Mouse (Mus musculus) kidney, embryonic 14.5 days (tissue): ENCODE data around the gene Ddb2. TPM values are rescaled to one million over a fixed set of nuclear protein-coding genes. Genes with fewer than 3 reads are reported as not detected.

Experiments used
- ATAC-seq: fragments of 200-750 bp; cut with Nextera tagmentation; 2 replicates; pipeline ENCODE4 v1.8.0; 2017; ENCODE audit warnings: moderate number of reproducible peaks, mild to moderate bottlenecking, moderate TSS enrichment, moderate library complexity; ENCODE audit not compliant: low FRiP score, low TSS enrichment
- H3K27ac ChIP-seq: fragments of 300-500 bp; sonication (generic); 2 replicates; pipeline ENCODE4 v1.5.1; 2014; ENCODE audit warnings: low read depth, mild to moderate bottlenecking, low read length, moderate library complexity, mixed read lengths
- H3K27me3 ChIP-seq: fragments of 300-500 bp; sonication (generic); 2 replicates; pipeline ENCODE4 v1.6.1; 2014; ENCODE audit warnings: mild to moderate bottlenecking, low read length; ENCODE audit not compliant: control insufficient read depth, insufficient read depth
- H3K36me3 ChIP-seq: fragments of 300-500 bp; sonication (generic); 2 replicates; pipeline ENCODE4 v1.6.1; 2014; ENCODE audit warnings: low read length, mixed read lengths; ENCODE audit not compliant: control insufficient read depth, insufficient read depth
- H3K4me1 ChIP-seq: fragments of 300-500 bp; sonication (generic); 2 replicates; pipeline ENCODE4 v1.6.1; 2014; ENCODE audit warnings: low read length, mixed read lengths; ENCODE audit not compliant: control insufficient read depth, insufficient read depth
- H3K4me2 ChIP-seq: fragments of 300-500 bp; sonication (generic); replicated peaks from 2 replicates; pipeline ENCODE4 v1.6.1; 2014; ENCODE audit warnings: low read depth, mild to moderate bottlenecking, low read length
- H3K4me3 ChIP-seq: fragments of 300-500 bp; sonication (generic); 2 replicates; pipeline ENCODE4 v1.5.1; 2014; ENCODE audit warnings: mild to moderate bottlenecking, low read length
- H3K9ac ChIP-seq: fragments of 300-500 bp; sonication (generic); 2 replicates; pipeline ENCODE4 v1.6.1; 2014; ENCODE audit warnings: low read depth, mild to moderate bottlenecking, low read length, moderate library complexity
- H3K9me3 ChIP-seq: fragments of 300-500 bp; sonication (generic); 2 replicates; pipeline ENCODE4 v1.6.1; 2016; ENCODE audit warnings: low read length; ENCODE audit not compliant: control insufficient read depth
- WGBS: fragments of 180-500 bp; shearing (Covaris S2); extraction: QIAGEN DNeasy Blood & Tissue Kit; methylation state at CpG from one replicate; pipeline ENCODE4 v1.1.7; 2014; 5-methylcytosine and 5-hydroxymethylcytosine counted together
- polyA plus RNA-seq: library from polyadenylated mRNA; unstranded; fragments of >200 nt; fragmentation: Nextera tagmentation; extraction: Ambion mirVana; gene quantifications from 2 replicates; pipeline ENCODE4 v1.2.1, GENCODE M21; 2014

The Ddb2 gene
- polyA plus RNA-seq, result 14.8 and 15.0 TPM in 2 replicates

DNA sequence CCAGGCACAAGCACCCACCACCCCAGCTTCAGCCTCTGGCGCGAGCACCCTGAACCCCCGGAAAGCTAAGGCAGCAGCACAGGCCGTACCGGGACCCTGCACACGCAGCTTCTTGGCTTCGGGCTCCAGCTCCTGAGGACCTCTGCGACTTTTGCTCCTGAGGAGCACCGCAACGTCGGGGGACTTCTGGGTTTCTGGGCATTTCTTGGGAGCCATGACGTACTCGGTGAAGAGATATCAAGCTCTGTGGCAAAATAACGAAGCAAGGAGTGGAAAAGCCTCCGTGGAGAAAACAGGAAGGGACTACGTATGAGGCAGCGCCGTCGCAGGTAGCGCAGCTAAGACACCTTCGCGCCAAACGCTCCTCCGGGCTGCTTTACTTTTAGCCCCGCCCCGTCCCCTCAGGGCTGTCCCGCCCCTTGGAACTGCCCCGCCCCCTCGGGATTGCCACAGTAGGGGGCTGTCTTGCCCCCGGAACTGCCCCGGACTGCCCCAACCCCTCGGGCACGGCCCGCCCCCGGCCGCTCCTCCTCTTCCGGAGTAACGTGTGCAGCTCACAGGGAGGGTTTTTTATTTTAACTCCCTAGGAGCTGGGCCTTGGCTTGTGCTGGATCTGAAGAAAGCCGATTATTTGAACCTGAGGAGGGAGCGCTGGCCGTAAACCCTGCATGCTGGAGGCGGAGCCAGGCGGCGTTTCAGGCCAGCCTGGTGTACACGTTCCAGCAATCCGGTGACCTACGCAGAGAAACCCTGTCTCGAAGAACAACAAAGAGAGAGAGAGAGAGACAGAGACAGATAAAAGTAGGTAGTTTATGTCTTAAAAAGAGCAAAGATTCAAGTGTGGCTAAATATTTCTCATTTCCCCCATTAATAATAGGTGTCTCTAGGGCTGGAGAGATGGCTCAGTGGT, at the start of gene Ddb2:
Gene Ddb2 (minus strand): TSS at position 382 of the 910 bp plus-strand sequence.
- H3K9me3 ChIP-seq, result no peaks in the 10 kb centered on the region
- H3K4me1 ChIP-seq, result 0 out of 2 replicates have a peak, but pooled peaks cover 2% of the 10 kb centered on the region
- H3K9ac ChIP-seq, result peak within 1 kb of the TSS; percentile 69
- peaks cover 8% of the 10 kb centered on the region; the same call in 1 of the 2 replicates for H3K36me3 ChIP-seq
- peak within 1 kb of the TSS; percentile 93 for H3K27ac ChIP-seq
- H3K4me3 ChIP-seq, result peak within 1 kb of the TSS; percentile 71
- no peaks in the 10 kb centered on the region for H3K27me3 ChIP-seq
- peak; percentile 98 for ATAC-seq
- under 1% methylated on average over 48 of the region's 48 CpGs for WGBS
- H3K4me2 ChIP-seq, result peak within 1 kb of the TSS; percentile 90

DNA sequence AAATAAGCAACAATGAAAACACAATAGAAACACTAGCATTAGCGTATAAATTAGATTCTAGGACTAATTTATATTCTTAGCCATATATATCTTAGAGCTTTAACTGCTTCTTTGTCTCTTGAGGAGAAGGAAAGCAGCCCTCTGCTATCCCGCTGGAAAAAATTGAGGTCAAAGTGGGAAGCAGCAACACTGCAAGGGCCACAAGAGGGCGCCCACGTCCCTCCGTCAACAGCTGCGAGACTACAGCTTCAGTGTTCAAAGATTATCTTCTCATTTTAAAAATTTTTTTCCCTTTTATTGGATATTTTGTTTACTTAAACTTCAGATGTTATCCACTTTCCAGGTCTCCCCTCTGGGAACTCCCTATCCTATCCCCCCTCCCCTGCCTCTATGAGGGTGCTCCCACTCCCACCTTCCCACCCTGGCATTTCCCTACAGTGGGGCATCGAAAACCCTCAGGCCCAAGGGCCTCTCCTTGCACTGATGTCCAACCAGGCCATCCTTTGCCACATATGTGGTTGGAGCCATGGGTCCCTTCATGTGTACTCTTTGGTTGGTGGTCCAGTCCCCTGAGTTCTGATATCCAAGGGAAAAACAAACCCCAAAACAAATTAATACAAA, 49.2 kb upstream of the Ddb2 start:
- Histone ChIP-seq H3K4me1 (0 out of 2 replicates have a peak, but pooled peaks cover 2% of the 10 kb centered on the region), H3K4me3 (no peak overlapping the region), H3K27ac (no peak overlapping the region), H3K4me2 (no peak overlapping the region), H3K36me3 (no peaks in the 10 kb centered on the region), H3K9me3 (no peaks in the 10 kb centered on the region), H3K9ac (no peak overlapping the region), H3K27me3 (no peaks in the 10 kb centered on the region)
- ATAC-seq, result peak; percentile 49
- WGBS, result 15% methylated on average over 7 of the region's 7 CpGs

DNA sequence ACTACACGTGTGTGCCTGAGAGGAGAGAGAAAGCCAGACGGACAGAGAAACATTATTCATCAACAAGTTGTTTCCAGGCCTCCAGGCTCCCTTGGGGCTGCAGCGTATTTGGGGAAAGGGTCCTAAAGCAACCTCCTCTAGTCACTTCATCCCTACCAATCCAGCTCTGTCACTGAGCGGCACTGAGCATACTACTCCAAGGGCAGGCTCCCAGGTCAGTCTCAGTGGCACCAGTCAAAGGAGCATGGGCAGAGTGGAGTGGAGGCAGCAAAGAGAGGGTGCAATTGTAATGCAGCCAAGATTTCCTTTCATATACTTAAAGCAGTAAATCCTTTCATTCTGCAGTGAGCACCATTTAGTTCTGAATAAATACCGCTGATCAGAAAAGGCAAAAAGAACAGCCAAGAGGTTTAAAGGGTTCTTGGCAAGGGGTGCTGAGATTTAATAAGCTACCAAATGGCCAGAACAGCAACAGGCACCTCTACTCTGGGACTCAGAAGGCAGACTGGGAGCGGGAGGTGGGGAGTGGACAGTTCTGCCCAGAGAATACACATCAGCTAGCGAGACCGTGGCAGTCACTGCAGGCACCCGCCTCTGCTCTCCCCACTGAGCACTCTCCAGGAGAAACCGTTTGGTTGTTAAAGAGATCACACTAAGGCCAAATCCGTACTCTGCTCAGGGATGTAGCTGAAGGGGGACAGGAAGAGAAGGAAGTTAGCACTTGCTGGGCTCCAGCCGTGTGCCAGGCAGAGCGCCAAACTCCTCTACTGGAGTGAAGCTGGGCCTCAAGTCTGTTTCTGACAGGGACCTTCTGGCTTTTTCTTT, 47.8 kb upstream of the Ddb2 start:
- Histone ChIP-seq H3K36me3 (no peaks in the 10 kb centered on the region), H3K27me3 (no peaks in the 10 kb centered on the region), H3K4me1 (0 out of 2 replicates have a peak, but pooled peaks cover 2% of the 10 kb centered on the region), H3K4me2 (no peak overlapping the region), H3K9me3 (no peaks in the 10 kb centered on the region), H3K27ac (no peak overlapping the region), H3K4me3 (no peak overlapping the region), H3K9ac (no peak overlapping the region)
- 65% methylated on average over 13 of the region's 13 CpGs for WGBS
- no peak for ATAC-seq

DNA sequence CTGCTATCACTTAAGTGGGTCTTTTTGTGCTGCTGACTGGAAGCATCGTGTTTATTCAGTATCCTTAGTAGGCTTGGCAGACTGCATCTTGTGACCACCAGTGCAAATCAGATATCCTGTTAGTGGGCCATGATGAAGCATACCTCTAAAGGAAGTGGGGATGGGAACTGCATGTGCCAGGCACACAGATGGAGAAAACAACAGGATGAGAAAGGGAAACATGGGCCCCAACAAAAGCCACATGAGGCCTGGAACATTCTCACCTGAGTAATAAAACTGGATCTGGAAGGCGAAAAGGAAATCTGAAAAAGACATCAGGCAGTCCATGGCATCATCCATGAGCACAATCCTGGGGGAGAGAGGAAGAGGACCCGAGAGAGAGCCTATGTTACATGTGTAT, 47.2 kb upstream of the Ddb2 start:
- Histone ChIP-seq H3K27ac (no peak overlapping the region), H3K36me3 (no peaks in the 10 kb centered on the region), H3K4me3 (no peak overlapping the region), H3K27me3 (no peaks in the 10 kb centered on the region), H3K9ac (no peak overlapping the region), H3K4me2 (no peak overlapping the region), H3K9me3 (no peaks in the 10 kb centered on the region), H3K4me1 (0 out of 2 replicates have a peak, but pooled peaks cover 2% of the 10 kb centered on the region)
- no peak for ATAC-seq
- 63% methylated on average over 3 of the region's 3 CpGs for WGBS

DNA sequence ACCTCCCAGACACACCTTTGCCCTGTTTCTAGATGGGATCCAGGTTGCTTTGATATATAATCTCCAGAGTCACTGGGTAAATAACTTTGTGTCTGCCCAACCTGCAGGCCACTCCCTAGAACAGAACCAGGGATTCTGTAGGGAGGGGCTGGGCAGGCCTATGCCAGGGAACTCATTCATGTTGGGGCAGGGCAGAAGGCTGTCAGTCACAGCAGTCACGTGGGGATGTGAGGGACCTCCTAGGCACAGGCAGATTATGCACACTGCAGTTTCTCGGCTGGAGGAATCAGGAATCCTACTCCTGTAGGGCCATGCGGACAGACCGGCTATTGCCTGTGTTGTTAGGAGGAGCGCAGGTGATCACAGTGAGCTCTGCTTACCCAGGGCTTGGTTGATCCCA, 44.6 kb upstream of the Ddb2 start:
- Histone ChIP-seq H3K4me1 (0 out of 2 replicates have a peak, but pooled peaks cover 2% of the 10 kb centered on the region), H3K36me3 (peaks cover 15% of the 10 kb centered on the region; the same call in 1 of the 2 replicates), H3K27ac (no peak overlapping the region), H3K4me2 (no peak overlapping the region), H3K4me3 (no peak overlapping the region), H3K9me3 (no peaks in the 10 kb centered on the region), H3K27me3 (no peaks in the 10 kb centered on the region), H3K9ac (no peak overlapping the region)
- peak; percentile 33; the same call in 1 of the 2 replicates for ATAC-seq
- WGBS, result 37% methylated on average over 5 of the region's 5 CpGs

DNA sequence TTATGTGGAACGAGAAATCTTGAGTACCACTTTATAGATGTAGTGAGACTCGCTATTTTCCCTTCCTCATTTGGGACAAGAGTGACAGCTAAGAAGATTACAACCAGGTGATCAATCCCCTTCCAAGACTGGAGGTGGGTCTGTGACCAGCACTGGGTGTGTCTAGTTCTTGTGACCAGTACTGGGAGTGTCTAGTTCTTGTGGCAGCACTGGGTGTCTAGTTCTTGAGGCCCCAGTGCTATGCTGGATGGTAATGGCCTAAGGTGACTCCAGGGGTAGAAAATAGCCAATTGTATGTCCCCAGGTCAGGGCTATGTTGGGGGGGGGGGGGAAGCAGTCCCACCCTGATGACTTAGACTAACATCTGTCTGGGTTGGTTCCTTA, 42.6 kb upstream of the Ddb2 start:
- H3K9me3 ChIP-seq, result no peaks in the 10 kb centered on the region
- no peak; the same call in 1 of the 2 replicates for ATAC-seq
- no peak overlapping the region for H3K27ac ChIP-seq
- H3K27me3 ChIP-seq, result no peaks in the 10 kb centered on the region
- H3K9ac ChIP-seq, result no peak overlapping the region
- H3K4me3 ChIP-seq, result no peak overlapping the region
- 0 out of 2 replicates have a peak, but pooled peaks cover 2% of the 10 kb centered on the region for H3K4me1 ChIP-seq
- whole genome bisulfite sequencing, result 60% methylated on average over 2 of the region's 2 CpGs
- H3K4me2 ChIP-seq, result no peak overlapping the region
- H3K36me3 ChIP-seq, result peaks cover 33% of the 10 kb centered on the region

DNA sequence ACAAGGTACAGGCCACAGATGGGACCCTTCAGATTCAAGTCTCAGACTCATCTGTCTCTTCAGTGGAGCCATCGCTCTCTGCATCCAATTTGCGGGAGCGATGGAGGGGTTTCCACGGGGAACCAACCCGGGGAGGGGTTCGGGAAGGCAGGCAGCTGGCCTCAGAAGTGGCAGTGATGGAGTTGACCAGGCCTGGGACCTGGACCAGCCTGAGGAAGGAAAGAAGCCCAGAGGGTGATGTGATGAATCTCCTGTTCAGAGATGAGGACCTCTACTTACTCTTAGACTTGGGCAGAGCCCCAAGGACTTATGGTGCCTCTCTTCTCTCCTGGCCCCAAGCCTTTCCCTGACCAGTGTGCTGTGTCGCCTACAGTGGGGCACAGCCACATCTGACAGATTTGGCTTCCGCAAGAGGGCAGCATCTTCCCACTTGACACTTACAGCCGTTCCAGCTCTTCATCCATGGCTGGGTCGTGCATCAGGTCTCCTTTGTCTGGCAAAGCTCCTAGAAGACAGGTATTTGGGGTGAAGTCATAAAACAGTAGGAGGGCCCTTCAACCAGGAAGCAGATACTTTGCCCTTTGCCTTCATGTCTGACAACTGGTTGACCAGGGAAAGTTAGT, 42.1 kb upstream of the Ddb2 start:
- no peak overlapping the region for H3K9ac ChIP-seq
- no peak overlapping the region for H3K4me2 ChIP-seq
- no peaks in the 10 kb centered on the region for H3K9me3 ChIP-seq
- H3K4me3 ChIP-seq, result no peak overlapping the region
- H3K4me1 ChIP-seq, result 0 out of 2 replicates have a peak, but pooled peaks cover 2% of the 10 kb centered on the region
- peak; percentile 83 for ATAC-seq
- H3K36me3 ChIP-seq, result peaks cover 38% of the 10 kb centered on the region
- no peak overlapping the region for H3K27ac ChIP-seq
- 35% methylated on average over 10 of the region's 10 CpGs for WGBS
- no peaks in the 10 kb centered on the region for H3K27me3 ChIP-seq

DNA sequence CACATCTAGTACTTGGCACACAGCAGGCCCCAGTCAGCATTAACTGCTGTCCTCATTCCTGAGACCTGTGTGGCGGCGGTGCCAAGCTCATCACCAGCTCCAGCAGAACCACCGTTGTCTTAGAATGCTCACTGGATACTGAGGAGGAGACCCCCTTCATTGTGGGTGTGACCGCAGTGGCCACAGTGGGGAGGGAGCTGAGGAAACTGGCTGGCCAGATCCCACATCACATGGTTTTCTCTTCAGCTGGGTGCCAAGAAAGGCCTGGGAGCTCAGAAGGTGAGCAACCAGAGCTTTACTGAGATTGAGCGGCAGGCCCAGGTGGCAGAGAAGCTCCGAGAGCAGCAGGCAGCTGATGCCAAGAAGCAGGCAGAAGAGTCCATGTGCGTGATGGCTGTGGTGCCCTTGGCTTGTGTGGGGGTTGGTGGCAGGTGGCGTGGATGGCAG, 32.9 kb upstream of the Ddb2 start:
- no peak for ATAC-seq
- peaks cover 81% of the 10 kb centered on the region for H3K36me3 ChIP-seq
- H3K27ac ChIP-seq, result no peak overlapping the region
- 91% methylated on average over 8 of the region's 8 CpGs for WGBS
- no peaks in the 10 kb centered on the region for H3K9me3 ChIP-seq
- H3K4me1 ChIP-seq, result peaks cover 7% of the 10 kb centered on the region; the same call in 1 of the 2 replicates
- H3K4me3 ChIP-seq, result no peak overlapping the region
- no peak overlapping the region for H3K4me2 ChIP-seq
- H3K27me3 ChIP-seq, result no peaks in the 10 kb centered on the region
- no peak overlapping the region for H3K9ac ChIP-seq
